13 mouse cellular contexts compared by ENCODE assay signal in the genomic region with DNA sequence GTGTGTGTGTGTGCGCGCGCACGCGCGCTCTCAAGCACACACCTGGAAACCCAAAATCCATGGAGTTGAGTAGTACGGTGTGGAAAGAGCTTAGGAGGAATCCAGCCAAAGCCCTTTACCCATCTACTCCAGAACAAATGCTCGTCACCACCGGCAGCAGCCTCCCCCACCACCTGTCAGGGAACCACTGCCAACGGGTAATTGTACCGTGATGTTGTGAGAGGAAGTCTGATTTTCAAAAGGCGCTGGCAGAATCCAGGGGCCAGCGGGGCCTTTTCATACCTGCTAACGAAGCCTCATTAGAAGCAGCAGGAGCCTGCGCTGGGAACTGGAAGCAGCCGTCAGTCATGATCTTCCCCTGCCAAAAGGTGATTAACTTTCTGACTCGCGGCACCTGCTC. TPM values are rescaled to one million over a fixed set of nuclear protein-coding genes. Genes with fewer than 3 reads are reported as not detected.
A peak's percentile ranks its signal among the peaks of the same experiment; 100 is the strongest.
DNase-seq lines count a peak whose midpoint lies in the region; ATAC-seq and TF ChIP-seq lines count a peak whose summit lies in the region.
"Had no signal": no experiment of that assay in that cellular context is flagged by ENCODE, and none has a peak within 500 bp of the region (broad histone marks: within the 10 kb centered on the region; RNA-seq: fewer than 3 reads in every experiment).

No protein-coding gene starts in this region.

- H3K9me3 ChIP-seq in heart, postnatal 0 days (replicated peaks; ENCODE audit: control insufficient read depth, low read length), result no peaks in the 10 kb centered on the region
- no peaks in the 10 kb centered on the region for H3K9me3 ChIP-seq in heart, embryonic 12.5 days (replicated peaks)
- no peaks in the 10 kb centered on the region for H3K9me3 ChIP-seq in forebrain, embryonic 15.5 days
- H3K9me3 ChIP-seq in liver, postnatal 0 days (ENCODE audit: low read length), result no peaks in the 10 kb centered on the region
- H3K9me3 ChIP-seq: embryonic facial prominence, embryonic 12.5 days; limb, embryonic 15.5 days; megakaryocyte, embryonic 14.5 days had no signal

- DNase-seq in heart, postnatal 0 days (ENCODE audit: low spot score), result no peak
- DNase-seq in brain, embryonic 14.5 days (ENCODE audit: low read depth), result peak; percentile 95
- peak; percentile 5 for DNase-seq in retina, embryonic 14.5 days (ENCODE audit: low spot score)
- no peak for DNase-seq in ovary, postnatal 10 days (ENCODE audit: low spot score)
- no peak for DNase-seq in liver, postnatal 0 days
- no peak for DNase-seq in heart, adult 2 months
- DNase-seq: heart, postnatal 36 days; right cerebral cortex, postnatal 14 days had no signal

- TF ChIP-seq EP300 in heart, postnatal 0 days (IDR thresholded peaks at IDR 0.05; ENCODE audit: low read depth), result no peak
- TF ChIP-seq EP300 in liver, postnatal 0 days (IDR thresholded peaks at IDR 0.05; ENCODE audit: low read depth), result no peak
- no peak for TF ChIP-seq EP300 in heart, adult 2 months (IDR thresholded peaks at IDR 0.05; ENCODE audit: insufficient read depth, low read depth, low read length)

- no peak for ATAC-seq in heart, postnatal 0 days (ENCODE audit: insufficient read depth, low read depth)
- no peak for ATAC-seq in heart, embryonic 12.5 days (ENCODE audit: insufficient number of reproducible peaks, low FRiP score)
- ATAC-seq in forebrain, embryonic 15.5 days (replicated peaks), result peak; percentile 71
- no peak for ATAC-seq in liver, postnatal 0 days

- no peaks in the 10 kb centered on the region for H3K4me1 ChIP-seq in heart, postnatal 0 days (ENCODE audit: control insufficient read depth, insufficient read depth)
- H3K4me1 ChIP-seq in heart, embryonic 12.5 days (replicated peaks), result peaks cover 11% of the 10 kb centered on the region
- H3K4me1 ChIP-seq in forebrain, embryonic 15.5 days, result peaks cover 12% of the 10 kb centered on the region
- H3K4me1 ChIP-seq in liver, postnatal 0 days (ENCODE audit: insufficient read depth), result no peaks in the 10 kb centered on the region
- H3K4me1 ChIP-seq in heart, adult 2 months (ENCODE audit: control insufficient read depth, insufficient read depth, low read length), result no peaks in the 10 kb centered on the region

- intact Hi-C loops in heart, adult 2 months (cut with DNase I), result no loop called here

- no peak overlapping the region; the same call in 1 of the 2 replicates for H3K4me3 ChIP-seq in heart, postnatal 0 days (ENCODE audit: low read depth, low read length)
- H3K4me3 ChIP-seq in heart, embryonic 12.5 days, result no peak overlapping the region
- no peak overlapping the region for H3K4me3 ChIP-seq in forebrain, embryonic 15.5 days
- no peak overlapping the region for H3K4me3 ChIP-seq in liver, postnatal 0 days (ENCODE audit: low read depth, low read length)
- no peak overlapping the region for H3K4me3 ChIP-seq in heart, adult 2 months
- H3K4me3 ChIP-seq: embryonic facial prominence, embryonic 12.5 days; limb, embryonic 15.5 days; megakaryocyte, embryonic 14.5 days had no signal

- WGBS in heart, postnatal 0 days, result 53% methylated on average over 18 of the region's 18 CpGs
- WGBS in heart, embryonic 12.5 days, result 53% methylated on average over 18 of the region's 18 CpGs
- 25% methylated on average over 18 of the region's 18 CpGs for WGBS in forebrain, embryonic 15.5 days
- 64% methylated on average over 18 of the region's 18 CpGs for WGBS in liver, postnatal 0 days (ENCODE audit: insufficient replicate concordance)
- WGBS in heart, adult 2 months, result 67% methylated on average over 18 of the region's 18 CpGs

- H3K27me3 ChIP-seq in heart, postnatal 0 days (ENCODE audit: control insufficient read depth, insufficient read depth, low read length), result no peaks in the 10 kb centered on the region
- no peaks in the 10 kb centered on the region for H3K27me3 ChIP-seq in heart, embryonic 12.5 days (replicated peaks)
- no peaks in the 10 kb centered on the region for H3K27me3 ChIP-seq in forebrain, embryonic 15.5 days
- no peaks in the 10 kb centered on the region for H3K27me3 ChIP-seq in liver, postnatal 0 days (ENCODE audit: insufficient read depth, low read length)
- no peaks in the 10 kb centered on the region for H3K27me3 ChIP-seq in heart, adult 2 months (ENCODE audit: control insufficient read depth, insufficient read depth, low read length)
- H3K27me3 ChIP-seq: embryonic facial prominence, embryonic 12.5 days; limb, embryonic 15.5 days; megakaryocyte, embryonic 14.5 days had no signal

- no peak for TF ChIP-seq POLR2A in brain, embryonic 14.5 days (IDR thresholded peaks at IDR 0.05; ENCODE audit: borderline replicate concordance, extremely low read depth, insufficient read depth, insufficient read length, poor library complexity, severe bottlenecking)
- no peak for TF ChIP-seq POLR2A in heart, adult 2 months (IDR thresholded peaks at IDR 0.05; ENCODE audit: insufficient read depth, low read depth, low read length)

- peak overlapping the region; percentile 16; the same call in 1 of the 2 replicates for H3K4me2 ChIP-seq in heart, postnatal 0 days (ENCODE audit: low read depth, low read length)
- no peak overlapping the region for H3K4me2 ChIP-seq in heart, embryonic 12.5 days
- H3K4me2 ChIP-seq in forebrain, embryonic 15.5 days (replicated peaks), result peak overlapping the region; percentile 0; the same call in 1 of the 2 replicates
- H3K4me2 ChIP-seq in liver, postnatal 0 days (ENCODE audit: low read depth, low read length), result no peak overlapping the region
- H3K4me2 ChIP-seq: embryonic facial prominence, embryonic 12.5 days; limb, embryonic 15.5 days had no signal

- no peak for TF ChIP-seq CTCF in heart, postnatal 0 days (IDR thresholded peaks at IDR 0.05; ENCODE audit: low read depth)
- no peak for TF ChIP-seq CTCF in brain, embryonic 14.5 days (IDR thresholded peaks at IDR 0.05; ENCODE audit: borderline replicate concordance, extremely low read depth, insufficient read depth, insufficient read length)
- no peak for TF ChIP-seq CTCF in liver, postnatal 0 days (IDR thresholded peaks at IDR 0.05; ENCODE audit: low read depth)
- TF ChIP-seq CTCF in heart, adult 2 months (IDR thresholded peaks at IDR 0.05), result no peak

- no peaks in the 10 kb centered on the region for H3K79me2 ChIP-seq in heart, adult 2 months (replicated peaks; ENCODE audit: control insufficient read depth, insufficient read depth, low read length)

- H3K27ac ChIP-seq in heart, postnatal 0 days (ENCODE audit: low read depth), result no peak overlapping the region; the same call in 1 of the 2 replicates
- H3K27ac ChIP-seq in heart, embryonic 12.5 days (ENCODE audit: poor library complexity, severe bottlenecking), result no peak overlapping the region
- peak overlapping the region; percentile 36; the same call in 1 of the 2 replicates for H3K27ac ChIP-seq in forebrain, embryonic 15.5 days (replicated peaks)
- no peak overlapping the region for H3K27ac ChIP-seq in liver, postnatal 0 days (ENCODE audit: low read depth)
- no peak overlapping the region for H3K27ac ChIP-seq in heart, adult 2 months
- H3K27ac ChIP-seq: embryonic facial prominence, embryonic 12.5 days; limb, embryonic 15.5 days had no signal

- H3K36me3 ChIP-seq in heart, postnatal 0 days (replicated peaks; ENCODE audit: control insufficient read depth, insufficient read depth, low read length), result no peaks in the 10 kb centered on the region
- H3K36me3 ChIP-seq in heart, embryonic 12.5 days, result no peaks in the 10 kb centered on the region
- no peaks in the 10 kb centered on the region for H3K36me3 ChIP-seq in forebrain, embryonic 15.5 days
- H3K36me3 ChIP-seq in liver, postnatal 0 days (replicated peaks; ENCODE audit: insufficient read depth, low read length), result no peaks in the 10 kb centered on the region
- H3K36me3 ChIP-seq in heart, adult 2 months (ENCODE audit: control insufficient read depth, insufficient read depth, low read length), result no peaks in the 10 kb centered on the region
- H3K36me3 ChIP-seq: embryonic facial prominence, embryonic 12.5 days; limb, embryonic 15.5 days had no signal

- H3K9ac ChIP-seq in heart, postnatal 0 days (replicated peaks; ENCODE audit: low read depth, low read length), result no peak overlapping the region
- H3K9ac ChIP-seq in heart, embryonic 12.5 days, result no peak overlapping the region
- no peak overlapping the region for H3K9ac ChIP-seq in forebrain, embryonic 15.5 days (replicated peaks)
- H3K9ac ChIP-seq in liver, postnatal 0 days (replicated peaks), result no peak overlapping the region
- no peak overlapping the region for H3K9ac ChIP-seq in heart, adult 2 months (ENCODE audit: low read depth, low read length)
- H3K9ac ChIP-seq: embryonic facial prominence, embryonic 12.5 days; limb, embryonic 15.5 days had no signal

RNA-seq across cellular contexts. Expression of a gene that starts 57.2 kb away (rescaled TPM):
- total RNA-seq in heart, postnatal 0 days (2014; rRNA removed; ENCODE audit: low replicate concordance), result 81.1 and 152 TPM in 2 replicates
- 55.7 and 63.0 TPM in 2 replicates for polyA plus RNA-seq in heart, postnatal 0 days (2015; fragmentation: Nextera tagmentation; extraction: Ambion mirVana)
- polyA plus RNA-seq in heart, embryonic 12.5 days (2016; fragmentation: Nextera tagmentation; extraction: Ambion mirVana), result 97.8 and 103 TPM in 2 replicates
- polyA plus RNA-seq in brain, embryonic 14.5 days (2012; rRNA removed), result 56.8 and 85.3 TPM in 2 replicates
- 74.1 and 92.1 TPM in 2 replicates for polyA plus RNA-seq in forebrain, embryonic 15.5 days (2015; fragmentation: Nextera tagmentation; extraction: Ambion mirVana)
- polyA plus RNA-seq in liver, postnatal 0 days (2015; fragmentation: Nextera tagmentation; extraction: Ambion mirVana), result 34.6 and 36.6 TPM in 2 replicates
- 100 to 1,000 TPM; 121 to 143 TPM for total RNA-seq in heart, adult 2 months (2021)
- 26.5 and 51.2 TPM in 2 replicates for polyA plus RNA-seq in heart, adult 2 months (2012; rRNA removed)

RNA-seq across cellular contexts. Expression of a gene that starts 57.4 kb away (rescaled TPM):
- not detected in 2 replicates for total RNA-seq in heart, postnatal 0 days (2014; rRNA removed; ENCODE audit: low replicate concordance)
- 1.7 and 2.3 TPM in 2 replicates for polyA plus RNA-seq in heart, postnatal 0 days (2015; fragmentation: Nextera tagmentation; extraction: Ambion mirVana)
- polyA plus RNA-seq in heart, embryonic 12.5 days (2016; fragmentation: Nextera tagmentation; extraction: Ambion mirVana), result 0.37 and 0.68 TPM in 2 replicates
- polyA plus RNA-seq in brain, embryonic 14.5 days (2012; rRNA removed), result 1.8 and 2.1 TPM in 2 replicates
- 2.0 and 2.3 TPM in 2 replicates for polyA plus RNA-seq in forebrain, embryonic 15.5 days (2015; fragmentation: Nextera tagmentation; extraction: Ambion mirVana)
- 5.5 and 6.3 TPM in 2 replicates for polyA plus RNA-seq in liver, postnatal 0 days (2015; fragmentation: Nextera tagmentation; extraction: Ambion mirVana)
- total RNA-seq in heart, adult 2 months (2021), result under 1 TPM; 0.52 to 0.99 TPM
- 0.31 TPM in 1 of 2 replicates, not detected in the other for polyA plus RNA-seq in heart, adult 2 months (2012; rRNA removed)

Comparison
In these comparisons a context has a peak if more than half of its experiments do, and no peak if none do; other contexts are left out.
1. H3K4me2 ChIP-seq: peak in heart, postnatal 0 days (single experiment) and forebrain, embryonic 15.5 days (single experiment); none in heart, embryonic 12.5 days (single experiment) and liver, postnatal 0 days (single experiment).
2. DNase-seq: peak in brain, embryonic 14.5 days (single experiment) and retina, embryonic 14.5 days (single experiment); none in heart, postnatal 0 days (single experiment), ovary, postnatal 10 days (single experiment), liver, postnatal 0 days (single experiment) and heart, adult 2 months (0 of 2).